Mouse (Mus musculus): ENCODE measurements around the gene A1cf. TPM values are rescaled to one million over a fixed set of nuclear protein-coding genes. Genes with fewer than 3 reads are reported as not detected.
A peak's percentile ranks its signal among the peaks of the same experiment; 100 is the strongest.

A1cf gene
- total RNA-seq, 1 experiment: not detected

DNA sequence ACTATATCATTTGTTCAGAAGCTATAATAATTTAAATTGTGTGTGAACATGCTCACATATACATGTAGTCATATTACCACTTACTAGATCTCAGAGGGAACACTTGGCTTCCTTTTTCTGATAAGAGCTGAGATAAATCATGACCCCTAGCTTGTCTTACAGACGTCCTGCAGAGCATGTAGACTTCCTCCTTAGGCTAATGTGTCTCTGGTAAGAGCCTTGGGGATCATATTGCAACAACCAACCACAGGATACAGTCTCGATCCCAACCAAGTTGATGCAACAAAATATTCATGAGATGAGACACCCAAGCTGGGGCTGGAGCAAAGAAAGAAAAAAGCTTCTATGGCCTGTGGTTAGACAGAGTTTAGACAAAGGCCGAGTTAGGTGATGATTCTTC, 94.6 kb downstream of the A1cf start:
- H3K9ac ChIP-seq (ENCODE audit: insufficient read depth, low read depth, low read length, poor library complexity, severe bottlenecking): no peak overlapping the region
- H3K9me3 ChIP-seq (ENCODE audit: control insufficient read depth, insufficient read depth, low read depth, low read length): no peaks in the 10 kb centered on the region
- no peaks in the 10 kb centered on the region for H3K4me1 ChIP-seq (ENCODE audit: control insufficient read depth in 2 of 2, insufficient read depth in 2 of 2, low read length in 2 of 2, poor library complexity in 1 of 2)
- in situ Hi-C loops (cut with MboI; ENCODE audit: low sequenced_read_pairs in 2 of 2, unreplicated experiment in 2 of 2): loop anchor here in 1 of 2 experiments (25.0 kb wide), 1 partner anchor 499 kb away; the partner anchor contains the start of gene Rpl9-ps6
- no peaks in the 10 kb centered on the region for H3K36me3 ChIP-seq (ENCODE audit: control insufficient read depth, insufficient read depth, low read length, poor library complexity, severe bottlenecking)
- no peak for TF ChIP-seq HCFC1 (IDR thresholded peaks at IDR 0.05; ENCODE audit: borderline replicate concordance, insufficient read depth, low read length)
- TF ChIP-seq ZNF384 (IDR thresholded peaks at IDR 0.05; ENCODE audit: low read depth, low read length): no peak
- no peak for TF ChIP-seq MAFK (IDR thresholded peaks at IDR 0.05; ENCODE audit: insufficient read depth, low read depth, low read length)
- no peak for TF ChIP-seq ZC3H11A (IDR thresholded peaks at IDR 0.05; ENCODE audit: borderline replicate concordance, low read depth, low read length)
- TF ChIP-seq CHD2 (IDR thresholded peaks at IDR 0.05; ENCODE audit: low read depth, low read length): no peak
- H3K27ac ChIP-seq (ENCODE audit: insufficient read depth, low read depth, low read length, poor library complexity, severe bottlenecking): no peak overlapping the region
- H3K4me3 ChIP-seq (ENCODE audit: insufficient read depth in 1 of 2, low read depth in 1 of 2, low read length in 2 of 2, poor library complexity in 1 of 2, severe bottlenecking in 1 of 2): no peak overlapping the region
- no peak for DNase-seq (ENCODE audit: low read depth, low spot score)

DNA sequence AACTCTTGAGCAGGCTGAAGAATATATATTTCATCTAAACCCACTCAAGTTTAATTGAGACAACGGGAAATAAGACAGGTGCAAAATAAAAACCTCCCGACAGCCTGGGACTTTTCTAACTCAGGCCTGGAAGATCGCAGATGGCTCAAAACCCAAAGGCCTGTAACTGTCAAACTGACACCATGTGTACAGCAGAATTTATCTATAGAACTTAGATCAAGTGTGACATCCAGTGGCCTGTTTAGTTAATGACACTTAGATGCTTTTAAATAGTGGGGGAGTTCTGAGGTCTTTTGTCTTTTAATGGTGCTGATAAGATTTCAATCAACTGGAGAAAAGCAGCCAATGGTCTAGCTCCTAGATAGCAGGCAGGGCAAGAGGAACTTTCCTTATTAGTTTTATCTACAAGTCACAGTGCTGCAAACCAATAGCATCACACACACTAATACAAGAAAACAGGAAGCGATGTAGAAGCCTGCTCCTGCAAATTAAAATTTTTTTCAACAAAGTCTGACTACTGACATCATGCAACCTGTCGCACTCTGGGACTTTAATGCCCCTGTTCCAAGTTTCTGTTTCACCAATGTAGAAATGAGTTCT, 99.5 kb downstream of the A1cf start:
- H3K9ac ChIP-seq (ENCODE audit: insufficient read depth, low read depth, low read length, poor library complexity, severe bottlenecking): no peak overlapping the region
- H3K9me3 ChIP-seq (ENCODE audit: control insufficient read depth, insufficient read depth, low read depth, low read length): no peaks in the 10 kb centered on the region
- H3K36me3 ChIP-seq (ENCODE audit: control insufficient read depth, insufficient read depth, low read length, poor library complexity, severe bottlenecking): no peaks in the 10 kb centered on the region
- in situ Hi-C loops (cut with MboI; ENCODE audit: low sequenced_read_pairs in 2 of 2, unreplicated experiment in 2 of 2): loop anchor here in 1 of 2 experiments (25.0 kb wide), 1 partner anchor 494 kb away; the partner anchor contains the start of gene Rpl9-ps6
- H3K4me1 ChIP-seq (ENCODE audit: control insufficient read depth in 2 of 2, insufficient read depth in 2 of 2, low read length in 2 of 2, poor library complexity in 1 of 2): no peaks in the 10 kb centered on the region
- no peak overlapping the region for H3K4me3 ChIP-seq (ENCODE audit: insufficient read depth in 1 of 2, low read depth in 1 of 2, low read length in 2 of 2, poor library complexity in 1 of 2, severe bottlenecking in 1 of 2)
- H3K27ac ChIP-seq (ENCODE audit: insufficient read depth, low read depth, low read length, poor library complexity, severe bottlenecking): no peak overlapping the region
- no peak for TF ChIP-seq HCFC1 (IDR thresholded peaks at IDR 0.05; ENCODE audit: borderline replicate concordance, insufficient read depth, low read length)
- TF ChIP-seq ZNF384 (IDR thresholded peaks at IDR 0.05; ENCODE audit: low read depth, low read length): no peak
- 0 out of 2 replicates have a peak, but pooled peaks have one; percentile 13 for TF ChIP-seq ZC3H11A (IDR thresholded peaks at IDR 0.05; ENCODE audit: borderline replicate concordance, low read depth, low read length)
- TF ChIP-seq CHD2 (IDR thresholded peaks at IDR 0.05; ENCODE audit: low read depth, low read length): no peak
- no peak for TF ChIP-seq MAFK (IDR thresholded peaks at IDR 0.05; ENCODE audit: insufficient read depth, low read depth, low read length)
- DNase-seq (ENCODE audit: low read depth, low spot score): peak; percentile 3

DNA sequence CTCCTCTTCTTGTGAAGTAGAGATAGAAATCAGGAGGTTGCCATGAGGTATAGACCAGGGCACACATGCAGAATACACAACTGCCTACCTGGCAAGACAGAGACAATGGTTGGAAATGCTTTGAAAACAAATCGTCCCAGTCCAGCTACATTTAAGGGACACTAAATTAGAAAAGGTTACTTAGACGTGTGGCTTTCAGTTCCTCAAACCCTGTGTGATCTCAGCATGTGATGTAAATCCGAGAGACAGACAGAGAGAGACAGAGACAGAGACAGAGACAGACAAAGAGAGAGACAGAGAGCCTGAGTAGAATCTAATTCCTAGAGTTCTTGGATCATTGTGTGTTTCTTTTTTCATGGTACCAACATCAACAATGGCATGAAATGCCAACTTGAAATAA, 102.8 kb downstream of the A1cf start:
- DNase-seq (ENCODE audit: low read depth, low spot score): no peak
- no peak overlapping the region for H3K4me3 ChIP-seq (ENCODE audit: insufficient read depth in 1 of 2, low read depth in 1 of 2, low read length in 2 of 2, poor library complexity in 1 of 2, severe bottlenecking in 1 of 2)
- H3K9me3 ChIP-seq (ENCODE audit: control insufficient read depth, insufficient read depth, low read depth, low read length): no peaks in the 10 kb centered on the region
- H3K36me3 ChIP-seq (ENCODE audit: control insufficient read depth, insufficient read depth, low read length, poor library complexity, severe bottlenecking): no peaks in the 10 kb centered on the region
- no peak overlapping the region for H3K27ac ChIP-seq (ENCODE audit: insufficient read depth, low read depth, low read length, poor library complexity, severe bottlenecking)
- in situ Hi-C loops (cut with MboI; ENCODE audit: low sequenced_read_pairs in 2 of 2, unreplicated experiment in 2 of 2): loop anchor here (10.0 to 25.0 kb wide), 2 partner anchors 483 to 491 kb away; partner anchors contain the start of gene Rpl9-ps6 (in 1 of the 2)
- H3K9ac ChIP-seq (ENCODE audit: insufficient read depth, low read depth, low read length, poor library complexity, severe bottlenecking): no peak overlapping the region
- no peak for TF ChIP-seq ZC3H11A (IDR thresholded peaks at IDR 0.05; ENCODE audit: borderline replicate concordance, low read depth, low read length)
- no peak for TF ChIP-seq CHD2 (IDR thresholded peaks at IDR 0.05; ENCODE audit: low read depth, low read length)
- no peak for TF ChIP-seq MAFK (IDR thresholded peaks at IDR 0.05; ENCODE audit: insufficient read depth, low read depth, low read length)
- no peak for TF ChIP-seq ZNF384 (IDR thresholded peaks at IDR 0.05; ENCODE audit: low read depth, low read length)
- no peak for TF ChIP-seq HCFC1 (IDR thresholded peaks at IDR 0.05; ENCODE audit: borderline replicate concordance, insufficient read depth, low read length)
- no peaks in the 10 kb centered on the region for H3K4me1 ChIP-seq (ENCODE audit: control insufficient read depth in 2 of 2, insufficient read depth in 2 of 2, low read length in 2 of 2, poor library complexity in 1 of 2)

DNA sequence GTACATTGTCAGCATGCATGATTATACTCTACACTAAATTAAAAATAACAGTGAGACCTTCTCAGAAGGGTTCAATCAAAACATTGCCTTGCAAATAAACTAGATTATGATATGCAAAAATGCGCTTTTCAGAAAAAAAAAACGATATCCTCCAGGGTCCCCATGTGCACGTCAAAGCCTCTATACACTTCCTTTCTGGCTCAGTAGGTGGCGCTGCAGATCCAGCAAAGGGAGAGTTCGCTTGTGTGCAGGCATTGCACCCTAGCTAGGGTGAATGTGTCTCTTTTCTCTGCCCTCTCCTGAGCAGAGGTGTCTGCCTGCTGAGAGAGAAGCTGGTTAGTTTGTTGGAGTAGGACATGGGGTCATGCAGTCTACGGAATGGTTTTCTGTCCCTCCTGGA, 103.4 kb downstream of the A1cf start:
- Histone ChIP-seq H3K36me3 (ENCODE audit: control insufficient read depth, insufficient read depth, low read length, poor library complexity, severe bottlenecking) (no peaks in the 10 kb centered on the region), H3K4me3 (ENCODE audit: insufficient read depth in 1 of 2, low read depth in 1 of 2, low read length in 2 of 2, poor library complexity in 1 of 2, severe bottlenecking in 1 of 2) (no peak overlapping the region), H3K4me1 (ENCODE audit: control insufficient read depth in 2 of 2, insufficient read depth in 2 of 2, low read length in 2 of 2, poor library complexity in 1 of 2) (no peaks in the 10 kb centered on the region), H3K9me3 (ENCODE audit: control insufficient read depth, insufficient read depth, low read depth, low read length) (no peaks in the 10 kb centered on the region), H3K9ac (ENCODE audit: insufficient read depth, low read depth, low read length, poor library complexity, severe bottlenecking) (no peak overlapping the region), H3K27ac (ENCODE audit: insufficient read depth, low read depth, low read length, poor library complexity, severe bottlenecking) (no peak overlapping the region)
- DNase-seq (ENCODE audit: low read depth, low spot score): peak; percentile 66
- TF ChIP-seq HCFC1 (IDR thresholded peaks at IDR 0.05; ENCODE audit: borderline replicate concordance, insufficient read depth, low read length): no peak
- no peak for TF ChIP-seq MAFK (IDR thresholded peaks at IDR 0.05; ENCODE audit: insufficient read depth, low read depth, low read length)
- no peak for TF ChIP-seq ZNF384 (IDR thresholded peaks at IDR 0.05; ENCODE audit: low read depth, low read length)
- TF ChIP-seq CHD2 (IDR thresholded peaks at IDR 0.05; ENCODE audit: low read depth, low read length): no peak
- TF ChIP-seq ZC3H11A (IDR thresholded peaks at IDR 0.05; ENCODE audit: borderline replicate concordance, low read depth, low read length): peak; percentile 95
- in situ Hi-C loops (cut with MboI; ENCODE audit: low sequenced_read_pairs in 2 of 2, unreplicated experiment in 2 of 2): loop anchor here (10.0 to 25.0 kb wide), 2 partner anchors 483 to 490 kb away; partner anchors contain the start of gene Rpl9-ps6 (in 1 of the 2)
